Mouse (Mus musculus): ENCODE measurements at regions not wholly inside any gene's neighbourhood (a gene's known extent, or its start where the extent isn't known, plus 50 kb on each side); places are given as distances from the start of the nearest gene placed in this dataset.

DNA sequence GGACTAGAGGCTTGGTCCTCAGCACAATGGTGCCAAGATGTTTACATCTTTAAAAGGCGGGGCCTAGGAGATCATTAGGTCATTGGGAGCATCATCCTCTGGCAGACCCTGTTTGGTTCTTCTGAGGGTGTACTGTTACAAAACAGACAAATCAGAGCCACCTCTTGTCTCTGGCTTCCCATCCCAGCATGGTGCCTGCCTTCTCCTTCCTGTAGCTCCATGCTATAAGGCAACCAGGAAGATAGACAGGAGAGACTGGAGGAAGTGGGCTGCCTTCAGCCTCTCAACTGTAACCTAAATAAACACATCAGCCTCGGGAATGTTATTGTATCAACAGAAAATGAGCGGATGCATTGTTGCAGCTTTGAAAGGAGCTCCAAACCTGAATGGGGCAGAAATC lies 529.8 kb upstream of the Gm765 start:
- DNase-seq, result no peak

DNA sequence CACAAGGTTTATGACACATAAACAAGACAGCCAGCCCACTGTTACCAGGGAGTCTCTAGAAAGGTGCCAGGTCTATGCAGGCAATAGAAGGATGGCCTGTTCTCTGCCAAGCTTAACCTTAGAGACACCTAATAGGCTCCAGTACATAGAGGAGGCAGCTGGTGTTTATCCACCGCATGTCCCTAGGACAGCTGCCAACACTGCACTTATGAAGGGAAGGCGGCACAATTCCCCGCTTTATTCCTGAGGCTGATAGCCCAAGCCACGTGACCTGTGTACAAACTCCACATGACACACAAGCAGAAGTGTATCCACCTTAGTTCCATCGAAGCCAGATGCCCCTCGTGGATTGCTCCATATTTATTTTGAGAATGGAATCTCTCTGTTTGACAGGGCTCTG lies 527.2 kb upstream of the Gm765 start:
- DNase-seq, result no peak

DNA sequence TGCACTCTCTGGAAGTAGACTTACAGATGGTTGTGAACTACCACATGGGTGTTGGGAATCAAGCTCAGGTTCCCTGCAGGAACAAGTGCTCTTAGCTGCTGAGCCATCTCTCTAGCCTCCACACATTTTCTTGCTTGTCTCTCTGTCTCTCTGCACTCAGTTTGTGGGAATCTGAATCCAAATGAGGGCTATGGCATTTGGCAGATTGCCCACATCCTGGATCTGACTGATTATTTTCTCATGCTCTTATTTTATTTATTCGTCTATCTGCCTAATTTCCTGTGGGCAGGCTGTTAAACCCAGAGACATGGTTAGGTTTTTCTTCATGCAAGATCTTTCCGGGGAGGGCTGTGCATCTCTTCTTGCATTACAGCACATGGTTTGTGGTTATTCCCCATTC lies 521.8 kb upstream of the Gm765 start:
- DNase-seq, result no peak

DNA sequence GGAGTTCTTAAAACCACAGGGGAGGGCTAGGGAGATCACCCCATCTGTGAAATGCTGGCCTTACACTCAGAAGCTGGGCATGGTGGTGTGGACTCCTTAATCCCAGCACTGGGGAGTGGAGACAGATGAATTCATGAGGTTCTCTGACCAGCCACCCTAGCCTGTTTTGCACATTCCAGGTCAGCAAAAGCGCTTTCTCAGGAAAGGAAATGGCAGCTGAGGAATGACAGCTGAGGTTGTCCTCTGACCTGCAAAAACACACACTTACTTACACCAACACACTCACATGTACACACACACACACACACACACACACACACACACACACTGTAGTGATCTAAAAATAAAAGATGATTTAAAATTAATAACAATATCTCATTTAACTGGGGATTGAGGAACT lies 513.4 kb upstream of the Gm765 start:
- no peak for DNase-seq

DNA sequence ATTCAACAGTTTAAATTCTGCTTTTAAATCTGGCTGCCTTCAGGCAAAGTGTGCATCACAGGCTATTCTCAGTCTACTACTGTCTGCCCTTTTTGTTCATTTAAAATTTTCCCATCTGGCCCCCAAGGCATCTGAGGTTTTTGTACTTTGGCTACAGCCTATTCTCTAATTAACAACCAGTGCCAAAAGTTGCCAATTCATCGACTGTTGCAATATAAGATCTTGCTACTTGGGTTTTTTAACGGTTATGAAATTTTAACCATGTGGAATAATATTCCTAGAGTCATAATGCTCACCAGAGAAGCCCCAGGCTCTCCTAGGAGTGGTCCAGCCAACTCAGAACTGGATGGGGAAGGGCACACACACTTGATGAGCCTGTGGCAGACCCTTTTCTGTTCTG lies 508.4 kb upstream of the Gm765 start:
- no peak for DNase-seq

DNA sequence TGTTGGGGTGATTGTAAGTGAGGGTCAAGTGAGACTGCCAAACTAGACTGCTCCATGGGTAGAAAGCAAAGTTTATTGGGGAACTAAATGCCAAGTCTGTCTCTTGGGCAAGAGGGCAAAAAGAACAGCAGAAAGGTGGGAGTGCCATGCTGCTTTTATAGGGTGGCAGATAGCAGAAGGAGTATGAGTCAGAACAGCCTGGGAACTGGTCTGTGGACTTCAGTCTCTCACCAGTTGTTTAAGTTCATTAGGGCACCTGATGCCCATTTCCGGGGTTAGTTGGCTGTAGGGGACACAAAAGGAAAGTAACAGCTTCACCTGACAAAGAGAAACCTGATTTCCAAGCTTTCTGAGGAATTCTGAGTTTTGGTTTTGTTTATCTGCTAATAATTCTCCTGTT lies 506.3 kb upstream of the Gm765 start:
- DNase-seq, result no peak

DNA sequence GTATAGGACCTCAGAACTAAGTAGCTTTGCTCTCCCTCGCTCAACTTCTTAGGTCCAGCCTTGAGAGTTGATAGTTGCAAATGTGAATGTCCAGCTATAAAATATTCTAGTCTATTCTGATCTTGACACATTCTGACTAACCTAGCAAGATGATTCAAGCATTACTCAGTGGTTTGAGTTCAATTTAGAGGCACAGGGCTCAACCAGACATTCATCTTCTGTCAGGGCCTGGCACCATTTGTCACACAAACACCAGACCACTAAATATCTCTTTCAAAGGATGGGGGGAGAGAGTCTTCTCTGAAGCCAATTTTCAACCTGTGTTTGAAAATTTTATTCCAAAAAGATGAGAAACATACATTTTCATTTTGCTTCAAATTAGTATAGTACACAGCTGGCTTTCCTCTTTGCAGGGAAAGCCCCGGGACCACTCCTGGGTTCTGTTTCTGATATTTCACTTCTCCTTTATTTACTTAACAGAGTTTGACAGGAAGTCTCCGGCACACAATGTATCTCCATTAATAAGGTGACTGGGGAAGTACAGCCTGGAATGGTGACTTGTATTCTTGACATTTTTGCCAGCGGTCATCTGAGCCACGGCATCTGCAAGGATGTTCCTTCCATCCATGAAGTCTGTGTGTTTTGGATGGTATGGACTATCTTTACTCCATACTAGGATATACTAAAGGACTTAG lies 503.6 kb upstream of the Gm765 start:
- DNase-seq, result peak; percentile 7 to 12

DNA sequence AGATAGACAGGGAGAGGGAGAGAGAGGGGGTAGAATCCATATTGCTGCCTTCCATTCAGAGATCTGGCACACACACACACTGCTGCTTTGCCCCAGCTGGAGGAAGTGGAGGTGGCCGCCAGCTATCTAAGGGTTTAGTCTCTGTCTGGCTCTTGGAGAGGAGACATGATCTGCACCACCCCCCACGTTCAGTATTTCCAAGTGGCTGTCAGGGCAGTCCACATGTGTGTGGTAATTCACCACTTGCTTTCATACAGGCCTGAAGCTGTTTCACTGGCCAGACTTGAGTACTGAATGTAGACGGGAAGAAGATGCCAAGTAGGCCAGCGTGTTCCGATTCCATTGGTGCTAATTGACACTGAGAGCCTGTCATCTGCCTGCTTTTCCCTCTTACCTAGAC lies 501.0 kb upstream of the Gm765 start:
- no peak for DNase-seq

DNA sequence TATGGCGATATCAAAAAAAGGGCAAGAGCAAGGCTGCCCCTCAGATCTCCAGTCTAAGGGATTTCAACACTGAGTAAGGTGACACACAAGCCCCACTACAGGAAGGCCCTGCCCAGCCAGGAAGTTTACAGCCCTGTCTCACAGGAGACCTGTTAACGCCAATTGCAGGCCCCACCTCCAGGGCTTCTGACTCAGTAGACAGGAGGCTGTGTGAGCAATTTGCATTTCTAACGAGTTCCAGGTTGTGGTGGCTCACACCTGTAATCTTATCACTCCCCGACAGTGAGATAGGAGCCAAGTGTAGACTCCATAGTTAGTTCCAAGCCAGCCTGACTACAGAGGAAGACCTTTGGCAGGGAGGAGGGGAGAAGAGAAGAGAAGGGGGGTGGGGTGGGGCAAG lies 500.4 kb upstream of the Gm765 start:
- DNase-seq, result peak; percentile 11 to 30

DNA sequence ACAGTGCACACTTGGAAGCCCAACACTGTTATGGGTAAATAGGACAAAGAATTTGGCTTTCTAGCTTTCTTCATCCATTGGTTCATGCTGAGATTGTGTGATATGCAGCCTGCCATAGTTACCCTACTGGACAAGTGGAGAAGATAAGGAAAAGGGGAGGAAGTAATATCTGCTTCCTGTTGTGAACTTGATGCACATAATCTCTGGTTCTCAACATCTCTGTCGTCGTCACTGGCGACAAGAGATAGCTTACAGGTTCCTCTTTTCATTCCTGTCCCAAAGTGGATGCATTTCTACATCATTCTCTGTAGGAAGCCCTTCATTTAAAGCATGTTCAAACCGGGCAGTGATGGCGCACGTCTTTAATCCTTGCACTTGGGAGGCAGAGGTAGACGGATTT lies 491.4 kb upstream of the Gm765 start:
- DNase-seq, result no peak

DNA sequence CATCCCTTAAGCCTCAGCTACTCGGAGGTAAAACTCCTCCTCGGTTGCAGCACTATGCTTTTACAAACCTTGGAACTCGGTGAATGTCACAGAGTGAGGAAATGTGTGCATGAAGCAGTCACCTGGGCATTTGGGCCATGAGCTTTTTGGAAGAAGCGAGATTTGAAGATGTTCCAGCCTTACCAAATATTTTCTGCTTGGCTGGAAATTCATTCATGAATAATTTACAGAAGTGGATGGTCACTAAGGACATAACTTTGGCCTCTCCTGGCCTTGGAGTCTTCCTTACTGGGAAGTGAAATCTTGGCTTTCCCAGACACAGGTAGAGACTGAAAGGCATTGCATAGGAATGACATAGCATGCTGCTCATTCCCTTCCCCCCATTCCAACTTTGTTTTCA lies 487.6 kb upstream of the Gm765 start:
- DNase-seq, result no peak

DNA sequence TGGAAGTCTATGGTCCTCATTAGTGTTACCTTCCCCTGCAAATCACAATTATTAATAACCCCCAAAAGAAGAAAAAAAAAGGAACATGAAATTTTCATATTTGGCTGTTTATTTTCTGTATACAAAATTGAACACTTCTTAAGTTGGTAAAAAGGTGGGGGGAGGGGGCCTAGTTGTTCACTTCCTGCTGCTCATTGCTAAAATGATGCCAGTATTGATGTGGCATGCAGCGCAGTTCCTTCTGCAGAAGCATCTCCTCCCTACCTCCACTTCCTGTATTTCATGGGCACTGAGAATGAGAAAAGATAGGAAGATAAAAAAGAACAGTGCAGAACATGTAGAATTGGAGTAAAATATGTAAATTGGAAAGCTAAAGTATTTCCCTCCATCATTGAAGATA lies 465.5 kb upstream of the Gm765 start:
- no peak for DNase-seq

DNA sequence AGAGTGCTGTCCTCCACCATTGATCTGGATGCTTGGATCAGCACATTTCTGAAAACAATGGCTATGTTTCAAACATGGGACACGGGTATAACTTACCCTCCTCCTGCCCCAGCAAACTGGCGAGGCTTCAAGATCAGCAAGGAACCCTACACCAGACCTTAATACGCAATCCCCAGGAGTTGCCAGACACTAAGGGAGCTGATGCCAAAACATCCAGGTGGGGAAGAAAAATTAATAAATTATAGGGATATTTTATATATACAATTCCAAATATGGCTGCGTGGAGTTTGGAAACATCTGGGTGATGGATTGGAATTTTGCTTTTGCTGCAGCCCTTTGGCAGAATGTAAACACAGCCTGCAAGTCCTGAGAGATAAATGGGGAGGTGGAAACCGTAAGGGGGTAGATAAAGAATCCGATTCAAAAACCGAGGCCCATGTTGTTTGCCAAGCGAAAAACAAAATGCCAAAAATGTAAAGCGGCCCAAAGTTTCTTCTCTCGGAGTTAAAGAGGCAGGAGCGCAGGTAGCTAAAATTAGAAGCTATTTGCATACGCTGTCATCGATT lies 460.9 kb upstream of the Gm765 start:
- DNase-seq, result no peak

DNA sequence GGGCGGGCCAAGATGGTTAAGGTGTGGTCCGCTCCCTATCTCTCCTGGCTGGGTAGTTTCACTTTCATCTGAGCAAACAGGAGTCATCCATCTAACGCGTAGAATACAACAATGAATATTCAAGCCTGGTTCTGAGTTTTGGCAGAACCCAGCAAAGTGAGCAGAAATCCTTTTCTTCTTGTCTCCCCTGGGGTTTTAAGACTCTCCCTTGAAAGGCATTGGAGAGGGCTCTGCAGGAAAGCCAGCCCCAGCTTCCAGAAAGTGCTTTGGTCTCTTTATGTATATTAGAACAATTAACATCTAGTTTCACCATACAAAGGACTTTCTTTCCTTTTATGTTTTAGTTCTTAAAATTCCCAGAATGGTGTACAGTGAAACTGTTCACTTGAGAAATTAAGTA lies 458.5 kb upstream of the Gm765 start:
- DNase-seq, result no peak

DNA sequence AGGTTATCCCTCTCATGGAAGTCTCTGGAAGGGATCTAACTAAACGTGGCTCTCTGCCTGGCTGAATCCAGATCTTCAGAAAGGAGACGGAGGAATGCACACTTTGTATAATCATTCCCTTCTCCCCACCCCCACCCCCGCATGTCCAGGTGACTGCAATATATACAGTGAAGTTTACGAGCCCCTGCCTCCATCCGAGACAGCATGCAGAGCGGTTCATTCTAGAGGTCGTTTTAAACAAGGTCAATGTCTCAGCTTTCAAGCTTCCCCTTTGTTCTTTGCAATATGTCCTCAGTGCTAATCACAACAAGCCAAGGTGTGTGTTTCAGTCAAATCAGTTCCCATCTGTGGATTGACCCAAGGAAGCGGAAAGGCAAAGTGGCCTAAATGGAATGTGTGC lies 457.5 kb upstream of the Gm765 start:
- DNase-seq, result no peak

DNA sequence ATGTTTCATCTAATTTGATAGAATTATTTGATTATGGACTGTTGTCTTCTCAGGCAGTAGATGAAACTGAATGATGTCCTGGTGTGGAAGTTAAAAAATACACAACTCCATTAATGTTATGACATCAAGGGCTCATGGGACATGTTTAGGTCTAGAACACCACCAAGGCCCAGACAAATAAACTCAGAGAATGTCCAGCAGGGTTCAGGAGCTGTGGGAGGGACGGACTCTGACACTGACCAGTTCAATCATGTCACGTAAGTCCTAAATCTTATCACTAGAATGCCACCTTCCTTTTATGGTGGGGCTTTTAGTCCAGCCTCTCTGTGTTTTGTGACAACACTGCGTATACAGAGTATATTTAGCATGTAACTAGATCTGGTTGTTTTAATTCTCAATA lies 455.2 kb upstream of the Gm765 start:
- DNase-seq, result no peak

DNA sequence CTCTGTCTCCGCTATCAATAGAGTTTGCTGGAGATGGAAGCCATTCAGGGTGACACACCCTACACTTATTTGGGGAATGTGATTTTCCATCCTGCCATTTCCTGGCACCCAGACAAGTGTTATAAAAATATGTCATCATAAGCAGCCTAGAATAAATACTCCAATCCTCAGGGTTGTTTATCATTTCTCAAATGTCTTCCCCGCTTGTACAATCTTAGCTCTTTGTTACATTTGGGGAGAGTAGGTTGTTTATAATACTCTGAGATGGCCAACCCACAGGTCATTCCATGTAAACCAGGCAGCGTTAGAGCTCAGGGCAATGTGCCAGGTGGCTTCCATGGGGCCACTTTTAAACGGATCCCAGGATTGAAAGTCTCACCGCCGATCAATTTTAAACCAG lies 454.8 kb upstream of the Gm765 start:
- no peak for DNase-seq

DNA sequence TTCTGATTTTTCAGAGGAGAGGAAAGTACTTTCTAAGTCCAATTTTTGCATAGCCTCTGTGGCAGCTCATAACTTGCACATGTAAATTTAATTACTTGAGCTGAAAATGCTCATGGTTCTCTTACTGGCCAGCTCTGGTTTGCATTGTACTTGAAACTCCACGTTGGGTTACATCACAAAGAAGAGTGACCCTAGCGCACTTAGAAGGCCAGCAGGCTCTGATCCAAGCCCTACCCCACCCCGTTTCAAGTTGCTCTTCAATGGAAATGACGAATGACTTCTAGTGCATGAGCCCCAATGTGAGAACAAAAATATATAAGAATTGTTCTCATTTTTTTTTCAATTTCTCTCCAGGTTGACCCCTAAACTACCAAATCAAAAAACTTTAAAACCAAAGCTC lies 454.1 kb upstream of the Gm765 start:
- DNase-seq, result no peak

DNA sequence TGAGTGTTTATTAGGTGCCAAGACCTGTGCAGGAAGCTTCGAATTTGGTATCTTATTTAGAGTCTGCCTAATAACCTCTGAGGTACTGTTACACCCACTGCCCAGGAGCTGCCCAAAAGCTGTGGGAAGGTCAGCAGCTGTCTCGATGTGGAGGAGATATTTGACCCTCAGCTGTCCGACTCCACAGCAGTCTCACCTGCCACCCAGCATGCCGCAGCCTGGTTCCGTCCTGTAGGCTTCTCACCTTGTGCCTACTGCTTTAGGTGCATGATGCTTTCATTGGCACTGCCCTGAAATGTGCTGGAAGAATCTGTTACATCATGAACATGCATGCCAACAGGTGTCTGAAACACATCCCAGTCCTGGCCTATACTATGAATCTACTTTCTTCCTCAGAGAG lies 444.9 kb upstream of the Gm765 start:
- no peak for DNase-seq

DNA sequence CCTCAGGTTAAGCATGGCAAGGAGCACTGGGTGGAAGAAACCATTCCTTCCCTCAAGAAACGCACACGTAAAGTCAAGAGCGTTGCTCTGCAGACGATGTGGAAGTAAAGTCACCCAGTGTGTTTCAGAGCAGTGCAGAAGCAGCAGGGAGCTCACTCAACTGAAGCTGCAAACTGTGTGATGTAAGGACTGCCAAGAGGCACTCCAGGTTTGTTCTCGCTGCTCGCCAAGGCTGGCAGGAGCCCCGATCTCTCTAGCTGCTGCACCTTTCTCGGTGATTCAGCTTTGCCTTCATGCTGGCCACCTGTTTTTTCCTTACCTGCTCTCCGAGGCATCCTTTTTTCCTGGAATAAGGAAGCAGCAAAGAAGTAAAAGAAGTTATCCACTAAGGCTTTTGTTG lies 439.5 kb upstream of the Gm765 start:
- no peak for DNase-seq

DNA sequence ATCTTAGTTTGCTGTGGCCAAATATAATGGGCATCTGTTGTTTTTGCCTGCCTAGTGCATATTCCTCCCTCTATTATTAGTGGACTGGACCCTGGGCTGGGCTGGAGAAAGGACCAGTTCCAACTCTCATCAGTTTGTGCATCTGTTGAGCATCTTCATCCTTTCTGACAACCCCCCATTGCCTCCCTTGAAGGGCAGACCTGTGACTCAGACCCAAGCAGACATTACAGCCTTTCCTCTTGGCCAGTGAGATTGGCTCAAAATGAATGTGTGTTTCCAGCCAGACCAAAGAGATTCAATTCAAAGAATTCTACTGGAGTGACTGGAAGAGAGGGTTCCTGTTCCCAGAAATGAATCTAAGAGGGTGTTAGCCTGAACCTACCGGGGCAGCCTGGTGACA lies 433.2 kb upstream of the Gm765 start:
- DNase-seq, result no peak

DNA sequence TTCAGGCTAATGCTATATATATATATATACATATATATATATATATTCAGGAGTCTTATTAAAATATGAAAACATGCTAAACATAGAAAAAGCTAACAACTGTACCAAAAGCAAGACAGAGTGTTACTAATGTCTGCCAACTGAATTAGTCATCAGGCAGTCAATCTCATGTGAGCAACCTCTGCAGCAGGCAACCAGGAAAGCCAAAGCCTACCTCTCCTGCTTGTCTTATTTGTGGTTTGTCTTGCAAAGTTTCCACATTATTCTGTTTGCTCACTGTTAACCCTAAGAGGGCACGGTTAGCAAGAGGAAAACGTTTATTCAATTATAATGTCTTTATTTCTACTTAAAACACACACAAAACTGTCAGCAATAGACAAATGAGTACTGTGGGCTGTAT lies 427.4 kb upstream of the Gm765 start:
- no peak for DNase-seq

DNA sequence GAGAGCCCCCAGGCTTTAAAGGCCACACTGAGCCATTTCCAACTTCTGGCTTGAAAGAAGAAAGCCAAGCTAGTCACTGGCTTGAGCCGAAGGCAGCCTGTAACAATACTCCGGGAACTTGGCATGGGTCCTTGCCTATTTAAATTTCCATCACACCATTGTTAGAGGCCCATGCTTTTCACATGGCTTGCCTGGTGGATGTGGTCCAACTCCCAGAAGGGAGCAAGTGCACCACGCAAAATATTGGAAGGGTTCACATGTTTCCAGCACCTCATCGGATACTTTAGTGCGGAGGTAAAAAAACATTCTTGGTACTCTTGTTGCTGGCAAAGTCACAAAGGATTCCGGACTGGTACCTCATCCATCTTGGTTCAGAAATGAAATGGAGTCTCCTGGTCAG lies 426.8 kb upstream of the Gm765 start:
- DNase-seq, result no peak

DNA sequence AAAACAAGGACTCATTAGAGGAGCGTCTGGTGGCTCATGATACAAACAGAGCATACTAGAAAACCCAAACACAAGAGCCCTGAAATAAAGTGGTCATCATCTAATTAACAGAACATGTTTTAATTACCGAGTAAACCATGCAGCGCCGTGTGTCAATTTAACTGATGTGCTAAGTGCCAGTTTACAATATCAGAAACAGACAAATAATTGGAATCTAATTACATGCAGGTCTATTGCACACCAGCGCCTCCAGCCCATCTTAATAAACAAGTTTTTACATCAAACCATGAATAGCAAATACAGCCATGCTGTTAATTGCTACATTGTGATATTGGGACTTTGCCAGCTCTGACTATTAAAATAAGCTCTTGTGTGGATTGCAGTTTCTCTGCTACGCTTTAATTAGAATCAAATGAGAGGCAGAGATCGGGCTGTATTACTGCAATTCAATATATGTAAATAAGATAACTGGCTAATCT lies 425.3 kb upstream of the Gm765 start:
- no peak for DNase-seq

DNA sequence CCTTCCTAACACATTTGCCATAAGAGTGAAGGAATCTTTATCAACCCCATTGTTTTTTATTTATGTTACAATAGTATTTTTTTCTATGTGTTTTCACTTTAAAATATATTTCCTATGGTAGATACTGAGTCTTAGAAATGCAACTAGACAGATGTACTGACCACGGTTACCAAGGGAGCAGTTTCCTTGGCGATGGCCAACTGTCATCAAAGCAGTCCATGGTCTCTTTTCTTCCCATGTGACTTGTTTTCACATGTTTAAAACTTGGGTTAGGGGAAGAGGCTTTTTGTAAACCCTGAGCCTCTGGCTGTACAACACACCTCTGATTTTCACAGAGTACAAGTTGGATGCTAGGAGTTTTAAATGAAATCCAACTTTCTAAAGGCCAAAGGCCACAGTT lies 411.9 kb upstream of the Gm765 start:
- DNase-seq, result no peak

Data from spleen, adult 18-20 months (tissue).